Mouse (Mus musculus): ENCODE results near the gene Folh1. TPM values are rescaled to one million over a fixed set of nuclear protein-coding genes. Genes with fewer than 3 reads are reported as not detected.

The Folh1 gene
- polyA plus RNA-seq, 1 experiment from 2014 or later = not detected

- no peak within 1 kb of the TSS for H3K4me3 ChIP-seq (ENCODE audit: low read depth, low read length)
- H3K4me1 ChIP-seq (replicated peaks; ENCODE audit: control insufficient read depth, insufficient read depth, low read length) = no peaks in the 10 kb centered on the region
- no peak within 1 kb of the TSS for H3K9ac ChIP-seq (ENCODE audit: low read depth, low read length)
- no peak within 1 kb of the TSS for H3K27ac ChIP-seq (ENCODE audit: low read depth, low read length)
- H3K27me3 ChIP-seq (replicated peaks; ENCODE audit: control insufficient read depth, insufficient read depth, low read length) = no peaks in the 10 kb centered on the region
- H3K9me3 ChIP-seq (ENCODE audit: control insufficient read depth, low read length) = no peaks in the 10 kb centered on the region
- no peaks in the 10 kb centered on the region for H3K36me3 ChIP-seq (ENCODE audit: control insufficient read depth, insufficient read depth, low read length)
- no peak for ATAC-seq (replicated peaks; ENCODE audit: low FRiP score)
- no peak within 1 kb of the TSS for H3K4me2 ChIP-seq
- DNase-seq (ENCODE audit: low spot score) = no peak
Measured at GRCm38 (mm10) chr7:86688030-86688429, 87.7 kb downstream of the Folh1 start, which contains the start of gene Olfr292. TSS of gene Olfr292 (plus strand) at chr7:86688330.

Other genes starting within 250 kb of the Folh1 start
- not detected in 2 replicates for gene Olfr295, start 192.1 kb downstream of the Folh1 start, polyA plus RNA-seq (2014; fragmentation: Nextera tagmentation; extraction: Ambion mirVana)
- gene Olfr294, start 159.3 kb downstream of the Folh1 start, polyA plus RNA-seq (2014; fragmentation: Nextera tagmentation; extraction: Ambion mirVana) = not detected in 2 replicates
- gene Olfr293, start 126.9 kb downstream of the Folh1 start, polyA plus RNA-seq (2014; fragmentation: Nextera tagmentation; extraction: Ambion mirVana) = not detected in 2 replicates
- not detected in 2 replicates for gene Olfr292, start 87.6 kb downstream of the Folh1 start, polyA plus RNA-seq (2014; fragmentation: Nextera tagmentation; extraction: Ambion mirVana)
- gene Vmn2r77, start 19.1 kb upstream of the Folh1 start, polyA plus RNA-seq (2014; fragmentation: Nextera tagmentation; extraction: Ambion mirVana) = not detected in 2 replicates
- gene Vmn2r78, start 139.2 kb upstream of the Folh1 start, polyA plus RNA-seq (2014; fragmentation: Nextera tagmentation; extraction: Ambion mirVana) = not detected in 2 replicates
- gene Vmn2r79, start 220.2 kb upstream of the Folh1 start, polyA plus RNA-seq (2014; fragmentation: Nextera tagmentation; extraction: Ambion mirVana) = not detected in 2 replicates